Mouse (Mus musculus): ENCODE results near the gene Dnajc5g.

GRCm38 (mm10) chr5:31081386-31081785 is 24.7 kb upstream of the Dnajc5g start:
- peak; percentile 74; the same call in 1 of the 2 replicates for TF ChIP-seq CTCF (IDR thresholded peaks at IDR 0.05; ENCODE audit: extremely low read depth, insufficient read length, insufficient replicate concordance, low read depth, low read length)
- TF ChIP-seq POLR2A (IDR thresholded peaks at IDR 0.05; ENCODE audit: low read depth, low read length), result no peak
